Mouse (Mus musculus) left cerebral cortex, adult 8-10 months (tissue): ENCODE data around the gene Jmjd1c. TPM values are rescaled to one million over a fixed set of nuclear protein-coding genes. Genes with fewer than 3 reads are reported as not detected.
A peak's percentile ranks its signal among the peaks of the same experiment; 100 is the strongest.
"Not testable (repeated sequence)": the region's sequence is repeated elsewhere in the genome, so short reads cannot be mapped to it uniquely, and the experiment has no call there.

Experiments used
- DNase-seq, 2 experiments: peaks; one replicate each; pipeline ENCODE4 v3.0.0; 2022; ENCODE audit warnings: low spot score in 2 of 2
- total RNA-seq, 4 experiments: library from RNA; stranded (reverse); gene quantifications; 2 replicates each; pipeline ENCODE4 v1.2.4; 2022

Jmjd1c gene
- total RNA-seq, 4 experiments from 2014 or later = 78.0 to 83.1 (median 80.7) TPM

- DNase-seq = no peak
Measured at GRCm38 (mm10) chr10:67100011-67100661, 4.2 kb downstream of the Jmjd1c start.

DNA sequence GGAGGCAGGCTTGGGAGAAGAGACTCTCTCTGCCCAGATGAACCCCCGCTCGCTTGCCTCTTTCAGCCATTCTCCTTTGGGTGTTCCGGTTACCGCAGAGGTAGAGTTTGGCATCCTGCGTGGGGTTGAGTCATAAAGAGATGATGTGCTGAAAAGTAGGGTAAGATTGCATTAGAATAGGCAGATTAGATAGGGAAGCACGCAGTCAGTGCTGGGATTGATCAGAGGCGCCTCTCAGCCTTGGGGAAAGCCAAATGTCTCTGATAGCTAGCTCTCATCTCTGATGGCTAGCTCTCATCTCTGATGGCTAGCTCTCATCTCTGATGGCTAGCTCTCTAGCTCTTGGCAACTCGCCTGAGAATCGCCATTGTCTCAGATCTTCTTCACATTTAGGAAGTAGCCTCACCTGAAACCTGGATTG, 4.9 kb downstream of the Jmjd1c start:
- DNase-seq = no peak

DNA sequence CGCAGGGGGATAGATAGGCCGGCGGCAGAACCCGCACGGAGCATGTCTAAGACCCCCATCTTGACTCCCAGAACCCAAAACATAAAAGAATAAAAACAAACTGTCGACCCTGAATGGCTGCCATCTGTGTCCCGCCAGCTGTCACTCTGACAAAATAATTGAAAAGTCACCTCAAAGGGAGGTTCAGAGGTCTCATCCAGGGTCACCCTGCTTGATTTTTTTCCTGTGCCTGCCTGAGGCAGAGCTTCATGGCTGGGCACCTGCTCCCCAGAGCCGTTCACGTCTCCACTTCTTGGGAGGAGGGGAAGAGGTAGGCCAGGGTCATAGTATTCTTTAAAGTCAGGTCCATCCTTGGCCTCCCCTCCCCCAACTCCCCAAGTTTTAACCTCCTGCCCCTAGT, 8.6 kb downstream of the Jmjd1c start:
- DNase-seq = no peak

- DNase-seq = no peak
Measured at GRCm38 (mm10) chr10:67105331-67106217, 9.6 kb downstream of the Jmjd1c start.

DNA sequence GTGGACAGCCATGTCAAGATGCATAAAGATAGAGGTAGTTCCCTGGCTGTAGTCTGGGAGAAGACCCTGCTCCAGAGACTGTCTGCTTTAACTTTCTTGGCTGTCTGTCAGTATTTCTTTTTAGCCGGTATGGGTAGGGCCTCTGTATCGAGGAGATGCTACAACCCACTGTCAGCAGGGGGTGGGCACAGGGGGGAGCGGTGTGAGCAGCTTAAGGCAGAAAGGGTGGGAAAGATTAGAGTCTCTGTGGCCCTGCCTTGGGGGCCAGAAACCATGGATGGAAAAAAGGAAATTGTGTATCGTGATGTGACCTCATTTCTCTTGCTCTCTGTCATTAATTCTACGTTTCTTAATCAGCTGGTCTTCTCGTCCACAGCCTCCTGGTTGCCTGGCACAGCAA, 10.5 kb downstream of the Jmjd1c start:
- no peak for DNase-seq

GRCm38 (mm10) chr10:67107017-67107761, 11.3 kb downstream of the Jmjd1c start:
- no peak for DNase-seq

DNA sequence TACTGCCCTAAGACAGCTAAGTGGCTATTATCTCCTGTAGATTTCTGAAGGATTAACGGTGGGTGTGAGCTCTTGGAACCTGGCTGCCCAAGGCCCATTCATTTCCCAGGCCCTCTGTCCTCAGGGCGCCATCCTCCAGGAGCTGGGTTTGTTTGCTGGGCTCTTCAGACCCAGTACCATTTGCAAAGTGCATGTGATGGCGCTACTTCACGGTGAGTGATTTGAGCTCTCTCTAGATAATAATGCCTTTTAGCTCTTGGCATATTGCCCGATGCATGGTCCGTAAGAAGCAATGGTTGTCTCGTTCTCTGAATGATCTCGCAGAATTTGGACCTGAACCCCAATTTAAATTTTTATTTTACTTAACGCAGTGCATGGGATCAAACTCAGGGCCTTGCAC, 12.2 kb downstream of the Jmjd1c start:
- no peak for DNase-seq

DNA sequence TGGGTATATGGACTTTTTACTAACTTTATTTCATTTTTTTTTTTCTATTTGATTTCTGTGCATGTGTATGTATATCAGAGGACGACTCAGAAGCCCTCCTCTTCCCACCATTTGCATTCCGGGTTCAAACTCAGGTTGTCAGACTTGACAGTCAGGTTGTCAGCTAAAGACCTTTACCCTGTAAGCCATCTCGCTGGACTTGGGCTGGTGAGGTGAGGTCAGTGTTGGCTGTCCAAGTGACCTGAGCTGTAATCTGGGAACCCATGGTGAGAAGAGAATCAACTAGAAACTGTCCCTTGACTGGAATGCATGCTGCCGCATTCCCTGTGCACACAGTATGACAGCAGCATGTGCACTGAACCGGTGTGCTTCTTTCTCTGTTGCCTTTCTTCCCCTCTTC, 13.7 kb downstream of the Jmjd1c start:
- DNase-seq = no peak

DNA sequence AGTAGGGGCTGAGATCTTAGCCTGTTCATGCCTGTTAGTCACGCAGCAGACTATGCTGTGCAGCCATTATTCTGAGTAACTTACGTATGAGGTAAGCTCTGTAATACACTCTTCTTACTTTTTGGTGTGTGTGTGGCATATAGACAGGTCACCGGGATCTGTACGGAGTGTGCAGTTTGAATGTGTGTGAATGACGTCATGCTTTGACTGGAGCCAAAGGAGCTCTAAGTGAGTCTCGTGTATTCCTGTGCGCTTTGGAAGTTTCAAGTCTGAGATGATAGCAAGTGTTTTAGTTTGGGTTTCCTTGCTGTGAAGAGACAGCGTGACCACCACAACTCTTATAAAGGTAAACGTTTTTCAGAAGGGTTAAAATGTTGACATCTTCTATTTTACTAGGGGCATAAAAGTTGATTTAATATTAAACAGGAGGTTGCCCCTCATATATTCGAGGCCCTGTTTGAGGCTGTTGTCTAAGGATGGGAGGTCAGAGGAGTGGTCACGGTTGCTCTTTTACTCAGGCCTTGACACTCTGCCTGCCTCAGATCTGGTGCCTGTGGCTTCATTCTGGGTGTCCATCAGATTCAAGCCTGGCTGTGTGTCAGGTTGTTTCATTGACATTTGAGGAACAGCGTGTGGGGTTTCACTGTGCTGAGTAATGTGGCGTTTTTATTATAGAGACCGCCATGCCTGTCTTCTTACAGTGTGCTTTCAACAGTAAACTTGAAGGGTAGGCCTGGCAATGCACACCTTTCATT, 15.3 kb downstream of the Jmjd1c start:
- DNase-seq = no peak

GRCm38 (mm10) chr10:67111799-67112177, 15.9 kb downstream of the Jmjd1c start:
- no peak for DNase-seq

GRCm38 (mm10) chr10:67112967-67113366, 17.0 kb downstream of the Jmjd1c start:
- DNase-seq = not testable (repeated sequence)

DNA sequence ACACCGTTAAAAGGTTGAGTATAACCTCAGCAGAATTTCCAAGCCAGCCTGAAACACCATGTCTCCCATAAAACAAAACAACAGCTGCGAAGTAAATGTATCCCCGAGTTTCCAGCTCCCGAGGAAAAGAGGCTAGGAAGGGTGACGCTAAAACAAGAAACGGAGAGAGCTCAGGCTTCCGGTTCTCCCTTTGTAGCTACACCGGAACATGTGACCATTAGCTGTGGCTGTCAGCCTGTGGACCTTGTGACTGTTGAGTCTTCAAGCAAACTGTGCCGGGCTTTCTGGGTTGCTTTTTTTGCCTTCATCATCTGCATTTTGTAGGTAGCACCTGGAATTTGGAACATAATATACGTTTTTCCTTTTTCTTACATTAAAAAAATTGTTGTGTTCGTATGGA, 17.9 kb downstream of the Jmjd1c start:
- no peak for DNase-seq

DNA sequence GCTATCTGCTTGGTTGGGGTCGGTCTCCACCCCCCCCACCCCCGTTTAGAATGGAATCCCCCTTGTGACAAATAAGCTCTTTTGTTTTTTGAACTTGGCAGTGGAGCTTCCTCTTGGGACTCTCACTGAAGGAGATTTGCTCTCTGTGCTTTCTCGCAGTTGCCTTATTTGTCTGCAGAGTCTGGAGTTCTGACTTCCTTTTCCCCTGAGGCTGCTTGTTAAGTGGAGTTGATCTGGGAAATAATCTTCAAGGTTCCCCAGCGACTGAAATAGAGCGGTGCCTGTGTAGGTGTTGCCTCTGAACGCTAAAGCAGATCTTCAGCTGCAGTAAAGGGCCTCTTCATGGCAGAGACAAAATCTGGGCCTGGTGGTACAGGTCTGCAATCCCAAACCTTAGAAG, 19.2 kb downstream of the Jmjd1c start:
- DNase-seq = no peak

- DNase-seq = no peak
Measured at GRCm38 (mm10) chr10:67115666-67116091, 19.8 kb downstream of the Jmjd1c start.

GRCm38 (mm10) chr10:67116251-67116650, 20.3 kb downstream of the Jmjd1c start:
- DNase-seq = no peak

GRCm38 (mm10) chr10:67119291-67119690, 23.4 kb downstream of the Jmjd1c start:
- peak in 1 of 2 experiments; percentile 4 for DNase-seq

GRCm38 (mm10) chr10:67120180-67120579, 24.3 kb downstream of the Jmjd1c start:
- DNase-seq = no peak

GRCm38 (mm10) chr10:67120640-67121039, 24.7 kb downstream of the Jmjd1c start:
- no peak for DNase-seq

- DNase-seq = no peak
Measured at GRCm38 (mm10) chr10:67123756-67124155, 27.8 kb downstream of the Jmjd1c start.

DNA sequence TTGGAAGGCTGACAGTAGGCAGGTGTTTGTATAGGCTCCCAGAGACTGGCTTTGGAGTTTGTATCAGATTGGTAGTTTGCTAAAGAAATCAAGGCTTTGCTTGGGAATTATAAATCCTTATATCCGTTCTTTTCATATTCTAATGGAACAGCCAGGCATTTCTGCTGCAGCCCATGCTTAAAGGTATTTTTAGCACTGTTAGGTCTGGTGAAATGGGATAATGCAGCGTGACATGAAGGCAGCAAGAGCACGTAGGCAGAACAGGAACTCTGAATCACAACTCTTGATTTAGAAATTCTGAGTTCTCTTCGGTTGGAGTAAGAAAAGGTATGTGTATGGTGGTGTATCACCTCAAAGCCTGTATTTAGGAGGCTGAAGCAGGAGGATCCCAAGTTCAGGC, 28.2 kb downstream of the Jmjd1c start:
- DNase-seq = peak in 1 of 2 experiments; percentile 50
